Mouse (Mus musculus): ENCODE data around the gene Glcci1. TPM values are rescaled to one million over a fixed set of nuclear protein-coding genes. Genes with fewer than 3 reads are reported as not detected.
A peak's percentile ranks its signal among the peaks of the same experiment; 100 is the strongest.

Glcci1 gene
- polyA plus RNA-seq, 1 experiment from 2014 or later = 10.6 TPM

GRCm38 (mm10) chr6:8497234-8497867 is 12.0 kb upstream of the Glcci1 start:
- no peaks in the 10 kb centered on the region for H3K36me3 ChIP-seq
- no peak overlapping the region for H3K4me2 ChIP-seq
- no peak overlapping the region for H3K9ac ChIP-seq
- H3K27ac ChIP-seq = no peak overlapping the region
- H3K4me3 ChIP-seq = no peak overlapping the region
- H3K9me3 ChIP-seq = no peaks in the 10 kb centered on the region
- ATAC-seq (ENCODE audit: borderline replicate concordance, extremely low read depth, low FRiP score, low TSS enrichment) = no peak
- H3K27me3 ChIP-seq = no peaks in the 10 kb centered on the region
- 59% methylated on average over 6 of the region's 6 CpGs for WGBS
- 0 out of 2 replicates have a peak, but pooled peaks cover 6% of the 10 kb centered on the region for H3K4me1 ChIP-seq

GRCm38 (mm10) chr6:8497868-8498257 is 11.5 kb upstream of the Glcci1 start:
- 45% methylated on average over 6 of the region's 6 CpGs for WGBS
- H3K27ac ChIP-seq = no peak overlapping the region
- no peaks in the 10 kb centered on the region for H3K27me3 ChIP-seq
- no peak overlapping the region for H3K4me3 ChIP-seq
- no peaks in the 10 kb centered on the region for H3K9me3 ChIP-seq
- no peak for ATAC-seq (ENCODE audit: borderline replicate concordance, extremely low read depth, low FRiP score, low TSS enrichment)
- H3K9ac ChIP-seq = no peak overlapping the region
- H3K4me1 ChIP-seq = 0 out of 2 replicates have a peak, but pooled peaks cover 6% of the 10 kb centered on the region
- no peaks in the 10 kb centered on the region for H3K36me3 ChIP-seq
- no peak overlapping the region for H3K4me2 ChIP-seq

- 72% methylated on average over 3 of the region's 3 CpGs for WGBS
- H3K27me3 ChIP-seq = no peaks in the 10 kb centered on the region
- H3K9me3 ChIP-seq = no peaks in the 10 kb centered on the region
- no peak overlapping the region for H3K4me2 ChIP-seq
- H3K4me3 ChIP-seq = no peak overlapping the region
- H3K27ac ChIP-seq = no peak overlapping the region
- ATAC-seq (ENCODE audit: borderline replicate concordance, extremely low read depth, low FRiP score, low TSS enrichment) = no peak
- 0 out of 2 replicates have a peak, but pooled peaks cover 6% of the 10 kb centered on the region for H3K4me1 ChIP-seq
- no peak overlapping the region for H3K9ac ChIP-seq
- H3K36me3 ChIP-seq = no peaks in the 10 kb centered on the region
Measured at GRCm38 (mm10) chr6:8498961-8499360, 10.4 kb upstream of the Glcci1 start.

GRCm38 (mm10) chr6:8503953-8504352 is 5.4 kb upstream of the Glcci1 start:
- Histone ChIP-seq H3K27me3 (no peaks in the 10 kb centered on the region), H3K36me3 (no peaks in the 10 kb centered on the region), H3K4me3 (no peak overlapping the region), H3K9me3 (no peaks in the 10 kb centered on the region), H3K9ac (no peak overlapping the region), H3K4me2 (no peak overlapping the region), H3K4me1 (peaks cover 5% of the 10 kb centered on the region), H3K27ac (no peak overlapping the region)
- 34% methylated on average over 3 of the region's 3 CpGs for WGBS
- ATAC-seq (ENCODE audit: borderline replicate concordance, extremely low read depth, low FRiP score, low TSS enrichment) = no peak

- H3K9me3 ChIP-seq = no peaks in the 10 kb centered on the region
- H3K9ac ChIP-seq = no peak overlapping the region
- H3K36me3 ChIP-seq = no peaks in the 10 kb centered on the region
- H3K4me2 ChIP-seq = no peak overlapping the region
- no peak overlapping the region for H3K27ac ChIP-seq
- H3K4me1 ChIP-seq = peaks cover 5% of the 10 kb centered on the region
- H3K27me3 ChIP-seq = no peaks in the 10 kb centered on the region
- 82% methylated on average over 6 of the region's 6 CpGs for WGBS
- no peak for ATAC-seq (ENCODE audit: borderline replicate concordance, extremely low read depth, low FRiP score, low TSS enrichment)
- no peak overlapping the region for H3K4me3 ChIP-seq
Measured at GRCm38 (mm10) chr6:8504521-8505228, 4.7 kb upstream of the Glcci1 start.

- H3K9me3 ChIP-seq = no peaks in the 10 kb centered on the region
- no peak overlapping the region for H3K9ac ChIP-seq
- no peak overlapping the region for H3K27ac ChIP-seq
- H3K36me3 ChIP-seq = no peaks in the 10 kb centered on the region
- H3K4me2 ChIP-seq = no peak overlapping the region
- no peak for ATAC-seq (ENCODE audit: borderline replicate concordance, extremely low read depth, low FRiP score, low TSS enrichment)
- H3K4me1 ChIP-seq = peaks cover 11% of the 10 kb centered on the region
- H3K27me3 ChIP-seq = no peaks in the 10 kb centered on the region
- no peak overlapping the region for H3K4me3 ChIP-seq
Measured at GRCm38 (mm10) chr6:8506631-8507030, 2.8 kb upstream of the Glcci1 start.

- peak overlapping the region; percentile 77 for H3K4me2 ChIP-seq
- no peaks in the 10 kb centered on the region for H3K36me3 ChIP-seq
- peak overlapping the region; percentile 99 for H3K27ac ChIP-seq
- under 1% methylated on average over 56 of the region's 56 CpGs for WGBS
- no peaks in the 10 kb centered on the region for H3K9me3 ChIP-seq
- peaks cover 21% of the 10 kb centered on the region for H3K4me1 ChIP-seq
- peak overlapping the region; percentile 87 for H3K4me3 ChIP-seq
- peak; percentile 99 for ATAC-seq (ENCODE audit: borderline replicate concordance, extremely low read depth, low FRiP score, low TSS enrichment)
- H3K9ac ChIP-seq = peak overlapping the region; percentile 93
- no peaks in the 10 kb centered on the region for H3K27me3 ChIP-seq
Measured at GRCm38 (mm10) chr6:8508883-8509536, 390 bp upstream of the Glcci1 start.

GRCm38 (mm10) chr6:8509961-8510863 is 812 bp downstream of the Glcci1 start:
- Histone ChIP-seq H3K4me2 (peak overlapping the region; percentile 77), H3K4me3 (peak overlapping the region; percentile 87), H3K9me3 (no peaks in the 10 kb centered on the region), H3K27me3 (no peaks in the 10 kb centered on the region), H3K4me1 (peaks cover 21% of the 10 kb centered on the region), H3K9ac (peak overlapping the region; percentile 93), H3K27ac (peak overlapping the region; percentile 99), H3K36me3 (no peaks in the 10 kb centered on the region)
- ATAC-seq (ENCODE audit: borderline replicate concordance, extremely low read depth, low FRiP score, low TSS enrichment) = peak; percentile 9; the same call in 1 of the 2 replicates
- under 1% methylated on average over 51 of the region's 73 CpGs for WGBS

- 0 out of 2 replicates have a peak overlapping the region, but pooled peaks have one; percentile 99 for H3K27ac ChIP-seq
- H3K4me1 ChIP-seq = peaks cover 21% of the 10 kb centered on the region
- H3K4me2 ChIP-seq = peak overlapping the region; percentile 77
- WGBS = 5% methylated on average over 7 of the region's 7 CpGs
- peak overlapping the region; percentile 87 for H3K4me3 ChIP-seq
- H3K9ac ChIP-seq = peak overlapping the region; percentile 93
- no peaks in the 10 kb centered on the region for H3K9me3 ChIP-seq
- H3K27me3 ChIP-seq = no peaks in the 10 kb centered on the region
- no peaks in the 10 kb centered on the region for H3K36me3 ChIP-seq
- no peak for ATAC-seq (ENCODE audit: borderline replicate concordance, extremely low read depth, low FRiP score, low TSS enrichment)
Measured at GRCm38 (mm10) chr6:8510864-8511428, 1.5 kb downstream of the Glcci1 start.

GRCm38 (mm10) chr6:8511447-8511846 is 2.0 kb downstream of the Glcci1 start:
- Histone ChIP-seq H3K4me2 (peak overlapping the region; percentile 77), H3K9me3 (no peaks in the 10 kb centered on the region), H3K36me3 (no peaks in the 10 kb centered on the region), H3K4me3 (peak overlapping the region; percentile 87), H3K9ac (peak overlapping the region; percentile 93), H3K27me3 (no peaks in the 10 kb centered on the region), H3K4me1 (peaks cover 21% of the 10 kb centered on the region), H3K27ac (no peak overlapping the region)
- no peak for ATAC-seq (ENCODE audit: borderline replicate concordance, extremely low read depth, low FRiP score, low TSS enrichment)
- WGBS = 14% methylated on average over 3 of the region's 3 CpGs

- no peaks in the 10 kb centered on the region for H3K36me3 ChIP-seq
- whole genome bisulfite sequencing = 25% methylated on average over 8 of the region's 8 CpGs
- peak overlapping the region; percentile 77 for H3K4me2 ChIP-seq
- H3K27ac ChIP-seq = no peak overlapping the region
- H3K9me3 ChIP-seq = no peaks in the 10 kb centered on the region
- peaks cover 21% of the 10 kb centered on the region for H3K4me1 ChIP-seq
- ATAC-seq (ENCODE audit: borderline replicate concordance, extremely low read depth, low FRiP score, low TSS enrichment) = no peak
- no peaks in the 10 kb centered on the region for H3K27me3 ChIP-seq
- peak overlapping the region; percentile 87 for H3K4me3 ChIP-seq
- H3K9ac ChIP-seq = peak overlapping the region; percentile 1; the same call in 1 of the 2 replicates
Measured at GRCm38 (mm10) chr6:8512416-8512815, 3.0 kb downstream of the Glcci1 start.

Measured in lung, embryonic 15.5 days (tissue).